In the genomic region with DNA sequence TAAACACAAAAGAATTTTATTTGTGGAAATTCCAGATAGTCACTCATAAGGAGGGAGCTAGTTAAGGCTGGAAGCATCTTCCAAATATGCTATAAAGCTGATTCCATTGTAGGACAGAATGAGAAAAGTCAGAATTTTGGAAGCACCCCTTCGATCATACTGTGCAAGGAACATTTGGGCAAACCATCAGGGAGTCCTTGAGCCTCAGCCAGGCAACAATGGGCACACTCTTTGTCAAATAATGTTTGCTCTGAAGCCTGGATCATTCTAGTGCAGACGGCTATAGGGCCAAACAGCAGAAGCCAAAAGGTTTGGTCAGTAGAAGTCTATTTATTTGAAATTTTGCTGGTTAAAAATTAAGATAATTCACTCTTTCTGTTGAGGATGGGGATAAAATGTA, we compare ENCODE assay signal across 14 mouse cellular contexts.
A peak's percentile ranks its signal among the peaks of the same experiment; 100 is the strongest.
DNase-seq lines count a peak whose midpoint lies in the region; TF ChIP-seq lines count a peak whose summit lies in the region.
"Had no signal": no experiment of that assay in that cellular context is flagged by ENCODE, and none has a peak within 500 bp of the region (broad histone marks: within the 10 kb centered on the region; RNA-seq: fewer than 3 reads in every experiment).

No protein-coding gene starts in this region.

- no peak for TF ChIP-seq CTCF in left cerebral cortex, adult 2 months (IDR thresholded peaks at IDR 0.05)

- intact Hi-C loops in left cerebral cortex, adult 2 months (cut with DNase I), result no loop called here
- intact Hi-C loops in gastrocnemius, postnatal 14 days (cut with DNase I; ENCODE audit: low total_unique reads), result no loop called here

- peak; percentile 87 for DNase-seq in cerebellum, adult 11-12 months
- peak; percentile 76 for DNase-seq in cerebellum, adult 8-10 months
- peak; percentile 41 to 84 for DNase-seq in cerebellum, postnatal 14 days
- DNase-seq in heart, adult 9 months (ENCODE audit: low spot score in 2 of 2), result no peak
- no peak for DNase-seq in left cerebral cortex, adult 2 months (ENCODE audit: extremely low spot score in 1 of 2, low spot score in 2 of 2)
- DNase-seq in gastrocnemius, postnatal 14 days, result no peak
- DNase-seq: adrenal gland, adult 8-10 months; adrenal gland, postnatal 36 days; heart, postnatal 36 days; kidney, adult 8-10 months had no signal

- H3K27ac ChIP-seq in left cerebral cortex, adult 2 months, result no peak overlapping the region
- H3K27ac ChIP-seq: embryonic facial prominence, embryonic 12.5 days; forebrain, embryonic 15.5 days; heart, embryonic 13.5 days; hindbrain, embryonic 15.5 days had no signal

- H3K4me3 ChIP-seq in left cerebral cortex, adult 2 months, result no peak overlapping the region
- H3K4me3 ChIP-seq: embryonic facial prominence, embryonic 12.5 days; forebrain, embryonic 15.5 days; heart, embryonic 13.5 days; hindbrain, embryonic 15.5 days had no signal

Comparison
In these comparisons a context has a peak if more than half of its experiments do, and no peak if none do; other contexts are left out.
1. DNase-seq: peak in cerebellum, adult 11-12 months (single experiment), cerebellum, adult 8-10 months (single experiment) and cerebellum, postnatal 14 days (2 of 2); none in heart, adult 9 months (0 of 2), left cerebral cortex, adult 2 months (0 of 2) and gastrocnemius, postnatal 14 days (single experiment).